Mouse (Mus musculus) lung, postnatal 14 days (tissue): ENCODE data around the gene Btbd1.

Experiments used
- DNase-seq: peaks from one replicate; pipeline ENCODE4 v3.0.0; 2021

Gene Btbd1

DNA sequence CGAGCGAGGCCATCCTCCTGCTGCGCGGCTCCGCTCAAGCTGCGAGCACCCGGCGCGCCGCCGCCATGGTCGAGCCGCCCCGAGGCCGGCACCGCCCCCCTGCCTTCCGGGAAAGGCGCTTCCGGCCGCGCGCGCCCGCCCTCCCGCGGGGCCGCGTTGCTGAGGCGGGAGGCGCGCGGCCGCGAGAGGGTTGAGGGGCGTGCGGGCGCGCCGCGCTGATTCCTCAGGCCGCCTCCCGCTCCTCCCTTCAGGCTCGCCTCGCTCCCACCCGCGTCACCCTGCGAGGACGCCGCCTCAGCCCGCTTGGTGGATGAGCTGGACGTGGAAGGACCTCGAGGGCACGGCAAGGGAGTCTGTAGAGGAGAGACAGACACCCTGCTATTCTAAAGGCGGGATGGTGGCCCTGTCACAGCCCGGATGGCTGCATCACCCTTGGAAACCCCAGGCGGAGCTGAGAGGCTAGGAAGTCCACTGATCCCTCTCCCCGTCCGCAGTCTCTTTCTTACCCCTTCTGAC is at the start of gene Btbd1:
Gene Btbd1, minus strand, starts transcription at position 53 of the 516 bp plus-strand sequence.
- peak; percentile 86 for DNase-seq

GRCm38 (mm10) chr7:81875372-81875771 is 46.1 kb upstream of the Btbd1 start:
- DNase-seq: no peak

- DNase-seq: peak; percentile 55
Measured at GRCm38 (mm10) chr7:81874636-81875035, 45.4 kb upstream of the Btbd1 start.

DNA sequence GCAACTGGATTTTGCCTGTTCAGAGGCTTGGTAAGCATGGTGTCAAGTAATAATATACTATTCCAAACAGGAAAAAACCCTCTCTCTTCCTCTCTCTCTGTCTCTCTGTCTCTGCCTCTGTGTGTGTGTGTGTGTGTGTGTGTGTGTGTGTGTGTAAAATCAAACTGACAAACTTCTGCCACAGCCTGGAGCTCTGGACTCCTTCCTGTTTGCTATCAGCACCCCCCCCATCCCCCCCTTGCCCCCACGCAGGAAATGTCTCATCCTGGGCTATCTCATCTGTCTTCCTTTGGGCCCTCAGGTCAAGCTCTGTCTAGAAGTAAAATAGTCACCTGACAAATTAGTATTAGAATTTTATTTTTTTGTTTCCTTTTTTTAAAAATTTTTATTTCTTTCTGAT is 44.6 kb upstream of the Btbd1 start:
- DNase-seq: no peak

DNA sequence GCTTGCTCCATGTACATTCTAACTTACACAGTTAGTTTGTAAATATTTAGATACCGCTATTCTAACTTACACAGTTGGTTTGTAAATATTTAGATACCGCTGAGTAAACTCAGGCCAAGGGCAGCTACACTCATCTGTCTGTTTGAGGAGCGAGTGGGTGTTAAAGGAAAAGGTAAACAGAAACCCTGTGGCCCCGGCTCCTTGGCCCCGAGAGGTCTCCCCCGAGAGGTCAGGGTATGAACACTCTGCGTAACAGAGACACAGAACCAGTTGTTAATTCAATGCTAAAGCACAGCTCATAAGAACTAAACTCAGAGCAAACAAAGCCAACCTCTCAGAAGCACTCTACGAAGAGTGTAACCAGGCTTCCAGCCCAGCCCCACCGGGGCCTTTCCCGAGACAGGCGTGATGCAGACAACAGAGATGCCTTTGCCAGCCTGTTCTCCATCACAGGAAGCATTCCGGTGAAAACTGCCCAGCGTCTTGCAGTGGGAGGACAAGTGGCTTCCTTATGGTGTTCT is 43.3 kb upstream of the Btbd1 start:
- no peak for DNase-seq

- peak; percentile 84 for DNase-seq
Measured at GRCm38 (mm10) chr7:81868158-81868557, 38.9 kb upstream of the Btbd1 start.

DNA sequence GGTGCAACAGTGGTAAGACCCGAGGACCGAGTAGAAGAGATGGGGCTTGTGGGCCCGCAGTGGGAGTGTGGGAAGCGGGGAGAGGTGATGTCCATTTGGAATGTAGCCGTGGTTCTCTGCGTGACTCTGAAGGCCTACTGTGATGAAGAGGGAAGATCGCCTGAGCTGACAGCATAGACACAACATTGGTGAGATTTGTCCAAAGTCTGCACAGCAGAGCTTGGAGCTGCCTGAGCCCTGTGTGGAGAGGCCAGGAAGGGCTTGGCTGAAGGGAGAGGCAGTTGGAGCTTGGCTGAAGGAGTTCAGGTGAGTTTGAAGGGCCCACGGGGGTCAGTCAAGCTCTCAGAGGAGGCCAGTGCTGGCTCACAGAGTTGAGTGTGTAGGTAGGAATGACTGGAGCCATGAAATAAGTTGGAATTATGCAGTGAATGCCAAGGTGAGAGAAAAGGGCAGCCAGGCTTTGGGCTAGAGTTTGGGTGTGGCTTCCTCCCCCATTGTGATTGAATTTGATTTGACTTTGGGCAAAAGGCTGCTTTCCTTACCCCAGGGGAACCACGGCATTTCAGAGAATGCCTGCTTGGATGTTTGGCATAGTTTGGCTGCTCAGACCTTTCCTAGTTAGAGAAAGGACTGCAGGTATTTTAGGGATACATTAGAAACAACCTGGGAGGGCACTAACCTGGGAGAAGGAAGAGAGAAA is 38.1 kb upstream of the Btbd1 start:
- no peak for DNase-seq

DNA sequence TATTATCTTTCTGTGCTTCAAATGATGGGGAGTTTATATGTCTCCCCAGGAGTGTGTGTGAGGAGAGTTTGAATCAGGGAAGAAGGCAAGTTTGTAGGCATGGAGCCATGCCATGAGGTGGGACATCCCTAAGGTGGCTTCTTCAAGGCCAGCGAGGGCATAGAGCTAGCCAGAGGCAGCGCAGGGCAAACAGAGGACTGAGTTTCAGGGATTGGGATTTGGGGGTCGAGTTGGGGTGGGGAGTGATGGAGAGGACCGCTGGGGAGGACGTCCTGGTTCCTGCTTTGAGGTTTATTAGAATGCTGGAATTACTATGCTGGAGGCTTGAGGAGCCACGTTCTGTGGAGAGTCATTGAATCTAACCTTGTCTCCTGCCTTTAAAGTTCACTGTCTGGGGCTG is 36.7 kb upstream of the Btbd1 start:
- DNase-seq: no peak

GRCm38 (mm10) chr7:81864552-81864951 is 35.3 kb upstream of the Btbd1 start:
- no peak for DNase-seq

DNA sequence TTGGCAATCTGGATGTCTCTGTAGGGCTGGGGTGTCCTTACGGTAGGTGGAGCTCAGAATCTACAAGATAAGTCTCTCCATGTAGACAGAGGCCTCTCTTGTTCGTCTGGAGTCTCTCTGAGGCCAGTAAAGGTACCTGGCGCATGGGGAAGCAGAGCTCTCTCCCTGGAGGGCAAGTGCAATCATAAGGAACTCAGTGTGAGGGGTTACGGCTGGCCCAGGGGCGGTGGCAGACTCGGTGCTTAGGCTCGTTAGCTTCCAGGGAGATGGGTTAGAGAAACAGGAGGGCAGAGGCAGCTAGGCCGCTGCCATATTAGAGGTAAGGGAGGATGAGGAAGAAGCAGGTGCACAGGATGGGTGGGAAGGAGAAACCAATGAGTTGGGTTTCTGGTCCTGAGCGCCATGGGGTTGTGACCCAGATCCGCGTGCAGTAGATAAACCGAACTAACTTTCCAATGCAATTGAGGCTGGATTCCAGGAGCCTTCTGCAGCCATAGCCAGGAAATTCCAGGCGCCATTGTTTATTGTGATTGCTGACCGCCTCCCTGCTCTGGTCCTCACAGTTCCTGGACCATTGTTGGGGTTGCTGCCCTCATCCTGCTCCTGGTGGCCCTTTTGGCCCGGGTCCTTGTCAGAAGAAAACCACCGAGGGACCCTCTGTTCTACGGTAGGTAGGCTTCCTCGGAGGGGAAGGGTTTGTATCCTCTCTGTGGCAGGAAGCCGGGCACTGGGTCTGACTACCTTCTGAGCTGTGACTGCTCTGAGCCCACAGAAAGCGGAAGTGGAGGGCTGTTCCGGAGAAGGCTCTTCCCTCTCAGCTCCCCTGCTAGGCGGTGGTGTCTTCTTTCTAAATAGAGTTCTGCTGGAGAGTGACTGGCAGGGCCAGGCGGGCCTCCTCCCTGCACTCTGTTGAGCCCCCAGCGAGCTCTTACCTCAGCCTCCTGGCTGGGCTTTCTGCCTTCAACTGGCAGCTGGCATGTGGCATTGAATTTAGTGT is 33.7 kb upstream of the Btbd1 start:
- DNase-seq: peak; percentile 57

GRCm38 (mm10) chr7:81861921-81862320 is 32.7 kb upstream of the Btbd1 start:
- DNase-seq: no peak

DNA sequence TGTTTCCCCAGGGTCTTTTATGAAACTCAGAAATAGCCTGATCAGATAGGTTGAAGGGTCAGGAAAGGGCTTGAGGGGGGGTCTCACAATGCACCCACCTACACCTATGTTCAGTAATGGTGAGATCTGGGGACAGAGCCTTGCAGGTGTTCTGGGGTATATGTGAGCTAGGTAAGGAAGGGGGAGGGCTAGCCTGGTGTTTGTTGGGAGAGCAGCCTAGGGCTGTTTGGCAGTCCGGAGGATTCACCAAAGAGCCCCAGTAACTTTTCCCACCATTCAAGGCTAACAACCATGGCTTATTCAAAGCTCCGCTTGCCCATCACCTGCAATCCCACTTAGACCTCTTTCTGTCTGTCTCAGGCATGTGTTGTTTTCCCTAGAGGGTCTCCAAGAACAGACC is 32.2 kb upstream of the Btbd1 start:
- no peak for DNase-seq

DNA sequence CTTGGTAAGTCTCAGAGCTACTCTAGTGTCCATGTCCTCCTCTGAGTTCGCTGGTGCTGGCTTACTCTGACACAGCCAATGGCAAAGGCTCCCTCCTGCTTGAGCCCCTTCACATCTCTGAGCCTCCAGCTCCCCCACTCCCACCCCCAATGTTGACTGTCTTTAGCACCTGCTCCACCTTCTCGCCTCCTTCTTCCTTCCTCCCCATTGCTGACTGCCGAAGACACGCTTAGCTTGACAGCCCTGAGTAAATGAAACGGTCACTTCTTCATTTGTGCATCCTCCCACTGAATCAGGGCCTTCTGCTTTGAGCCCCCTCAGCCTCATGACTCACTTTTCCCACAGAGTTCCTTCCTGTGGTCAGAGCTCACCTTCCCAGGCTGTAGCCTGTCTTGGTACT is 31.8 kb upstream of the Btbd1 start:
- no peak for DNase-seq

DNA sequence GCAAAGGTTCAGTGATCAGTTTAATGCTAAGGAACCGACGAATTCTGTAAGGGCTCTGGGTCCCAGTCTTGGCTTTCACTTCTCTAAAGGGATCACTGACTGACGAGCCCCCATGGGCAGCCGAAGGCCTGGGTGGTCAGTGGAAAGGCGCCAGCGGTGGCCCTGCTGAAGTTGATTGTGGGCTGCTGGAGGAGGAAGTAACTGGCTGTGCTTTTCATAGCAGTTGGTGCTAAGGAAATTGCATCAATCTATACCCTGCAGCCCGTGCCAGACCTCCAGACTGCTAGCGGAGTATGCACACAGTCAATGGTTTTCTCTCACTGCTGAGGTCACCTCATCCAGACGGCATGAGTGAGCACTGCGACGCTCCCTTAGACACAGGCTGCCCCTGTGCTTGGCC is 30.8 kb upstream of the Btbd1 start:
- DNase-seq: peak; percentile 45

DNA sequence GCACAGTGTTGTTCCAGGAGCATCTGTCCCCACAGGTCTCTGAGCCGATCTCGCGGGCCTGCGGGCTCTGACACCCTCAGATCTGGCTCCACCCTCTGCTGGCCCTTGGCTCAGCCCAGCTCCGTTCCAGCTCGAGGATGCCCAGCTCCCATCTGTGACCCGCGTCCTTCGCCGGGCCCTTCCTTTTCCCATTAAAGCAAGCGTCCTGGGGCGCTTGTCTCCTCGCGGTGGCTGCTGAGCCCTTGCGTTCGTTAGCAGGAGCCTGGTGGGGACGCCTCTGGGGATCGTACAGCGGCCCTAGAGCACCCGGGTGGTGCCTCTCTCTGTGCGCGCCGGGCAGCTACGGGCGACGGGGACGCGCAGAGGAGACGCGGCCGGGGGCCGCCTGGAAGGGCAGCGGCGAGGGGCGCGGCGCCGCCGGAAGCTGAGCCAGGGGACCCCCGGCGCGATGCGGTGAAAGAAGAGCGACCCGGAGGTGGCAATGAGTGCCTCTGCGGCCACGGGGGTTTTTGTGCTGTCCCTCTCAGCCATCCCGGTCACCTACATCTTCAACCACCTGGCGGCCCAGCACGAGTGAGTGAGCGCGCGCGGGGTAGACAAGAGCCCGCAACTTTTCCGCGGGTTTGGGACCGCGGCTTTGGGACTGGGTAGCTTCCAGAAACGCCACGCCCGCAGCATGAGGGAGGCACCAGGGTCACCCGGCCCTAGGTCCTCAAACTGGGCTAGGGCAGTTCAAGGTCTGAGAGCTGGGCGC is 29.9 kb upstream of the Btbd1 start, which contains the start of gene Tm6sf1:
Gene Tm6sf1, plus strand, starts transcription at position 34 of the 754 bp plus-strand sequence.
- DNase-seq: peak; percentile 53

DNA sequence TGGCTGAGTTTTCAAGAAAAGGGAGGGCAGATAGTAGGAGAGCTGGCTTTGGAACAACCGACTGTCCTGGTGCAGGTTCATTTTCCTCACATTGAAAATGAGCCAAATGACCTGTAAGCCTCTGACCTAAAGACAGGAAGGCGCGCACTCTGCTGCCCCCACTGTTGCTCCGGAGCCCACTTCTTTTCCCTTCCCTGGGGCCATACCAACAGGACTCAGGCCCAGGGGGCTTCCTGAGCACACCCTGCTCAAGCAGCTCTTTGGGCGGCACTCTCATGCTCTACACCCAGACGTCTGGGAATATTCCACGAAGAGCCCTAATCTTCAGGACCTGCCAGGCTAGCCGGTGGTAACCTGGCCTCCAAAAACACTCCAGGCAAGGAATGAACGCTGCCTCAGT is 29.0 kb upstream of the Btbd1 start:
- no peak for DNase-seq

- DNase-seq: no peak
Measured at GRCm38 (mm10) chr7:81856221-81856620, 27.0 kb upstream of the Btbd1 start.

DNA sequence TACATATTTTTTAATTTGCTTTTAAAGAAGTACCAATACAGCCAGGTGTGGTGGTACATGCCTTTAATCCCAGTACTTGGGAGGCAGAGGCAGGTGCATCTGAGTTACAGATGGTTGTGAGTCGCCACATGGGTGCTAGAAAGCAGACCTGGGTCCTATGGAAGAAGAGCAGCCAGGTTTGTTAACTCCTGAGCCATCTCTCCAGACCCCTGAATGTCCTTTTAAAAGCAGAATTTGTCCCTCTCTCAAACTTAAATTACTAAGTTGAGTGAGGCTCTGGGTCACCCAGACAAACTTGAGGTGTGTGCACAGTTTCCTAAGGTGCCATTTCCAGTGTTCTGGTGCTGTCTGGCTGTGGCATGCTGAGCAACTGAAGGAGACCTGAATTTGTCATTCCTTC is 26.5 kb upstream of the Btbd1 start, which contains the start of gene Gm10160:
Gene Gm10160, minus strand, starts transcription at position 101 of the 400 bp plus-strand sequence.
- DNase-seq: no peak

- DNase-seq: no peak
Measured at GRCm38 (mm10) chr7:81854568-81855307, 25.5 kb upstream of the Btbd1 start.

DNA sequence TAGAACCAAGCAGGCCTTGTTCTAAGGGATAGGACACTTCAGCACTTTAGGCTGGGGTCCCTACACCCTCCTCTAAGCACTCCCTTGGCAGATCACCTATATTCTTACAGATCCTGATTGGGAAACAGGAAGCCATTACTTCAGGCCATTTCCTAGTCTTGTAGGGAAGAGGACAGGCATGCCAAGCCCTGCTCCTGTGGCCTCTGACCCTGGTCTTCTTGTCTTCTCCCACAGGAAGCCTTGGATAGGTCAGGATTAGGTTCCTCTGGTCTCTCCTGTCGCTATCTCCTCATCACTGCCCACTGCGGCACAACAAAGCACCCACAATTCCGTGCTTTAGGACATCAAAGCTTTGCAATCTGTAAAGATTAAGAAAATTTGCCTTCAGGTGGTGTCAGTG is 22.5 kb upstream of the Btbd1 start:
- DNase-seq: no peak

- no peak for DNase-seq
Measured at GRCm38 (mm10) chr7:81850171-81850570, 20.9 kb upstream of the Btbd1 start.

DNA sequence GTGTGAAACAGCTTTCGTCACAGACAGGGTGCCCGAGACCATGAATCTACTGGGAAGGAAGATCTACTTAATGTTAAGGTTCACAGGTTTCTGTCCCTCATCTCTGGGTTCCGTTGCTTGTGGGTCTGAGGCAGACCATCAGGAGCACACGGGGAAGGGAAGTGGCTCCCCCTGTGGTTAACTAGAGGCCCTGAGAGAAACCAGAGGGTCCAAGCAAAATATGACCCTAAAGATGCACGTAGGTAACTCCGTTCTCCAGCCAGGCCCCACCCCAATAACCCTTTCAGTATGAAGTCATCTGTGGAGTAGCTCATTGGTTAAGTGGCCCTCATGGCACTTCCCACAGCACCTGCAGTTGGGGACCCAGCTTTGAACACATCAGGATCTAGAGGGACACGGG is 20.4 kb upstream of the Btbd1 start:
- DNase-seq: no peak
